Mouse (Mus musculus): ENCODE measurements around the gene Il3.

Il3 gene

DNA sequence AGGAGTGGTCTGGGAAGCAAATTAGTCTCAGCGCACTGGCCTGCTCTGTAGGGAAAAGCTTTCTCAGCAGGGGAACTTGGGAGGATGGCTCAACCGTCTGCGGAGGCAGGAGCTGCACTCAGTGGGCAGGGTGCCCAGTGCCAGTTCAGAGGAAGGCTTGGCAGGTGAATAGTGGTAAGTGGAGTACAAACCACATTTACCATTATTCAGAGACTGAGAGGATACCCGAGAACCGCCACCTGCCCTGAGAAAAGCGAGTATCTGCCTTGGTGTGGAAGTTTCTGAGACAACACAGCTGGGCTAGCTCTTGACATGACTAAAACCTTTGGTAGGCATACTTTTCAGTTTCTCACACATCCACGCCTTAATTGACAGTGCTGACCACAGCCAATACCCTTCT, 49.7 kb downstream of the Il3 start:
- no peak for DNase-seq (ENCODE audit: low read depth)

DNA sequence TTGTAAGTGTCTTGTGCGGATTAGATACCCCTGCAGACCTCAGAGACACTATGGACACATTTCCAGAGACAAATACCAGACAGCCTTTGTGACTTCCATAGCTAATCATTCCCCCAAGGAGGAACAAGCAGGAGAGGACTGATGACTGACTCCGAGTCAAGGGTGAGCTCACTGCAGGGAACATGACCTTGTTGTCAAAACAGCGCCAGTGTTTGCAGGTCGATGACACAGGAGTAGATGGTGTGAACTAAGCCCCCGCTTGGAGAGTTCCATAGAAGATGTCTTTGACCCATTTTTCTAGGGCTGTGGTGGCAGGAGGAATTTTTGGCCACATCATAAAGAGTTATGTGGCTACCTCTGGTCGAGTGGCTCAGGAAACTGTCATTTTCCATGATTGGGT, 51.0 kb downstream of the Il3 start:
- no peak for DNase-seq (ENCODE audit: low read depth)

All from 416B (cell line).